Mouse (Mus musculus) gastrocnemius, postnatal 10 days (tissue): ENCODE results near the gene Gm49373. TPM values are rescaled to one million over a fixed set of nuclear protein-coding genes. Genes with fewer than 3 reads are reported as not detected.
A peak's percentile ranks its signal among the peaks of the same experiment; 100 is the strongest.

Experiments
- DNase-seq: peaks from one replicate; pipeline ENCODE4 v3.0.0; 2021; ENCODE audit warnings: mixed read lengths
- microRNA-seq, 2 experiments: library from miRNA; unstranded; fragments of <30 nt; microRNA quantifications; one replicate each; pipeline ENCODE4 v1.2.0; 2021
- total RNA-seq, 2 experiments: library from RNA; stranded (reverse); gene quantifications; 2 replicates each; pipeline ENCODE4 v1.2.3; 2021

Gm49373 gene
- total RNA-seq, 2 experiments from 2014 or later, result 0.14 to 0.32 TPM

DNA sequence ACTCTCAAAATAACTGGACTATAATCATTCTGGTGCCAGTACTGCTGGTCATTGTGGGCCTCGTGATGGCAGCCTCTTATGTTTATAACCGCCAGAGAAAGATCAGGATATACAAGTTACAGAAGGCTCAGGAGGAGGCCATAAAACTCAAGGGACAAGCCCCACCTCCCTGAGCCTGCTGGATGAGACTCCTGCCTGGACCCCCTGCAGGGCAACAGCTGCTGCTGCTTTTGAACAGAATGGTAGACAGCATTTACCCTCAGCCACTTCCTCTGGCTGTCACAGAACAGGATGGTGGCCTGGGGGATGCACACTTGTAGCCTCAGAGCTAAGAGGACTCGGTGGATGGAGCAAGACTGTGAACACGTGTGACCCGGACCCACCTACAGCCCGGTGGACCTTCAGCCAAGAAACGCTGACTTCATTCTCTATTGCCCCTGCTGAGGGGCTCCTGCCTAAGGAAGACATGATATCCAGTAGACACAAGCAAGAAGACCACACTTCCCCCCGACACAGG lies 45.1 kb downstream of the Gm49373 start:
- DNase-seq, result no peak

DNA sequence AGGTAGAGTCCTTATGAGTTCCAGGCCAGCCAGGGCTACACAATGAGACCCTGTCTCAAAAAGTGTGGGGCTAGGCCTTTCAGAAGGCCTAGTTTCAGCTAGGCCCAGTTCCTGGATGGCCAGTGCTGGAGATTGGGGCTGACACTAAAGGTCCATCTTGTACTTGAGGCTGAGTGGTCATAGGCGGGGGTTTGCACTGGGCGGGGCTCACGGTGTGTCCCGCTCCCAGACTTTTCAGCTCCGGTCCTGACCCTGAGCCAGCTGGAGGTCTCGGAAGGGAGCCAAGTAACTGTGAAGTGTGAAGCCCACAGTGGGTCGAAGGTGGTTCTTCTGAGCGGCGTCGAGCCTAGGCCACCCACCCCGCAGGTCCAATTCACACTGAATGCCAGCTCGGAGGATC lies 46.0 kb downstream of the Gm49373 start:
- DNase-seq, result no peak

DNA sequence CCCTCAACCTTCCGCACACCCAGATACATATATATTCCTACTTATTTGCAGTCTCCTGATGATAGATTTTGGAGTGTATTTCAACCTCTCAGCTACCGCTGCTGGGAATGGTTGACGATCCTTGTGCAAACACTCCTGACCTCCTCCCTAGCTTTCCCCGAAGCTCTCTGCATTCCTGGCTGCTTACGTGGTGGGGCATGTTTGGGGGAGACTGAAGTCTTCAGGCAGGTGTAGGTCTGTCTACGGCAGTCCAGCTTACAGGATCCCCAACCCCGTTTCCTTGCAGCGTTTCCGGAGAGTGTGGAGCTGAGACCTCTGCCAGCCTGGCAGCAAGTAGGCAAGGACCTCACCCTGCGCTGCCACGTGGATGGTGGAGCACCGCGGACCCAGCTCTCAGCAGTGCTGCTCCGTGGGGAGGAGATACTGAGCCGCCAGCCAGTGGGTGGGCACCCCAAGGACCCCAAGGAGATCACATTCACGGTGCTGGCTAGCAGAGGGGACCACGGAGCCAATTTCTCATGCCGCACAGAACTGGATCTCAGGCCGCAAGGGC lies 47.6 kb downstream of the Gm49373 start:
- no peak for DNase-seq

DNA sequence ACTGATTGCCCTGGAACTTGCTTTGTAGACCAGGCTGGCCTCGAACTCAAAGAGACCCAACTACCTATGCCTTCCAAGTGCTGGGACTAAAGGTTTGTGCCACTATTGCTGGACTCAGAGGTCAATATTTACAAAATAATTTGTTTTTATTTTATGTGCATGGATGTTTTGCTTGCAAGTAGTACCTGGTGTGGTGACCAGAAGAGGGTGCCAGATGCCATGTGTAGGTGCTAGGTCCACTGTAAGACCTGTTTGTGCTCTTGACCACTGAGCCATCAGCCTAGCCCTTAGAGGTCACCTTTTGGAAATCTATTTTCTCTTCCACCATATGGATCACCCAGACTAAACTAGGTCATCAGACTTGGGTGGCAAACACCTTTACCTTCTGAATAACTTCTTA lies 50.2 kb downstream of the Gm49373 start:
- no peak for DNase-seq

DNA sequence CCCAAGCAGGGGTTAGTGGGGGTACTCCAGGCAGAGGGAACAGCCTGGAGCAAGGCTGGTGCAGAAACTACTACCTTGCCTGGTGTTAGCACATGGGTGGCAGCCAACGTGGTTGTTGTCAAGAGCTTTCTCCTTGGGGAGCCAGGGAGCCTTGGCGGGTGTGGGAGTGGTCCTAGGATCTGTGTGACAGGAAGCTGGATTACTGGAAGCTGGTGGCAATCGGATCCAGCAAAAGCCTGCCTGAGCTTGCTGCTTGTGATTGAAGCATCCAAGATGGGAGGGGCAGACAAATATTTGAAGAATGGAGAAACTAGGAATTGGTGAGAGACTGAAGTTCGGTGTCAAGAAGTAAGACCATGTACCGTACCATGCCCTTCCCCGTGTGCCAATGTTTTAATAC lies 50.6 kb downstream of the Gm49373 start:
- DNase-seq, result no peak

DNA sequence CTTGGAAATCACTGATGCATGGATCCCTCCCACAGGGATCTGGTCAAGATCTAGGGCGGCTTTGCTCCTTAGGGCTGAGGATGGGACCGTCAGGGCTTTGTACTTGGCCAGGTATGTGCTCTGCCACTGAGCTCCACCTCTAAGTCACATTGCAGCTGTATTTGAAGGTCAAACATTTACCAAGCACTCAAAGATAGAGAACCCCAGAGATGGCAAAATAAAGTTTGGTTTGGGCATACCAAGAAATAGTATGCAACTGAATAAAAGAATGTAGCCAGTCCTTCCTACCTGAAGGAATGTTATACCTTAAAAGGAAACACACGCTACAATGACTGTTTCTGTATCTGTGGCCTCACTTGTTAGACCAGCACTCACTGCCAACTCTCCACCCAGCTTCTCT lies 51.5 kb downstream of the Gm49373 start:
- DNase-seq, result no peak

DNA sequence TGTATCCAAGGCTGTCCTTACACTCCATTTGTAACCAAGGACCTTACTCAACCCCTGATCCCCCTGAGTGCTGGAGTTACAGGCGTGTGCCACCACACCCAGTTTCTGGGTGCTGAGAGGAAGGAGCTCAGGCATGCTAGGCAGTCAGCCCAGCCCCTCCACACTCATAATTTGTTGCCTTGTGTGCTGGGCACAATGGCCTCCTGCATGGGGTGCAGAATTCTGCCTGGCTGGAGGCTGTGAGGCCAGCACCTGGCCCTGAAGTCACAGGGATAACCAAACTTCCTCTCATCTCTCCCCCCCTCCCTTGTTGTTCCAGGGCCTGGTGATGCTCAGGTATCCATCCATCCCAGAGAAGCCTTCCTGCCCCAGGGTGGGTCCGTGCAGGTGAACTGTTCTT lies 54.3 kb downstream of the Gm49373 start:
- no peak for DNase-seq

DNA sequence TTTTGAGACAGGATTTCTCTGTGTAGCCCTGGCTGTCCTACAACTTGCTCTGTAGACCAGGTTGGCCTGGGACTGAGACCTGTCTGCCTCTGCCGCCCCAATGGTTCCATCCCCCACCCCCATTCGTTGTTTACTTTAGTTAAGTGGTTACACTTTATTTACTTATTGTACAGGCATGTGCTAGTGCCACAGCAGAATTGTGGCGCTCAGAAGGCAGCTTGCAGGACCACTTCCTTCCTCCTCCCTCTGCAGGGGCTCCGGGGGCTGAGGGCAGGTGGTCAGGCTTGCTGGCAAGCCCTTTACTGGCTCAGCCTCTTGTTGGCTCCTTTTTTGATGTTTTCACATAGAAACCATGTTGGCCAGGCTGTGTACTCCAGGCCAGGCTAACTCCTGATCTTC lies 55.7 kb downstream of the Gm49373 start:
- DNase-seq, result no peak

DNA sequence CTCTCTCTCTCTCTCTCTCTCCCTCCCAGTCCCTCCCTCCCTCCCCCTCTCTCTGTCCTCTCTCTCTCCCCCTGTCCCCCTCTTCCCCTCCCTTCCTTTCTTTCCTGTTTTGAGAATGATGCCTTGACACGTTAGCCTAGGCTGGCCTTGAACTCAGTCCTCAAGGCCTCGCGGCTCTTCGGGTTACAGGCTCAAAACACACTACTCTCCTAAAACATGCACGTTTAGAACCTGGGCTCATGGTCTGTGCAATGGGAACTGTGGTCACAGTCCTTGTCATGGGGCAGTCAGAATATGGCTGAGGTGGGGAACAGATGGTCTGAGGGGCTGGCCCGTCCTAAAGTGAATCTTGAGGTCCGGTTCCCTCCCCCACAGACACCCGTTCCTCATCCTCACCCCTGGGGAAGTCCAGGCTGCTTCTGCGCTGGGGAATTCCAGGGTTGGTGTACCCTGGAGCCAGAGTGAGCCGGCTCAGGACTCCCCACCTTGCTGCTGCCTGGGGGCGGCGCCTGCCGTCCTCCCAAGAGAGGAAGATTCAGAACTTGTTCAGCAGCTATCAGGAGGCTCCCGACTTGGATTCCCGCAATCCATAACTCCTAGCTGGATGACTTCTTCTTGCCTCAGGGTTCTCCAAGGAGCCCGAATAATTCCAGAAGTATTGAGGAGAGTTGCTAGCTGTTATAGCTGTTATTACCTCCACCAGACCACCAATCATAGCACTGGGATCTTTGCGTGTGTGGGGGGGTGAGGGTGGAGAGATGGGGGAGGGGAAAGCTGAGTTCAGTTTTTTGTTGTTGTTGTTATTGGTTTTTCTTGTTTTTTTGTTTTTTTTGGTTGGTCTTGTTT lies 56.3 kb downstream of the Gm49373 start:
- no peak for DNase-seq

DNA sequence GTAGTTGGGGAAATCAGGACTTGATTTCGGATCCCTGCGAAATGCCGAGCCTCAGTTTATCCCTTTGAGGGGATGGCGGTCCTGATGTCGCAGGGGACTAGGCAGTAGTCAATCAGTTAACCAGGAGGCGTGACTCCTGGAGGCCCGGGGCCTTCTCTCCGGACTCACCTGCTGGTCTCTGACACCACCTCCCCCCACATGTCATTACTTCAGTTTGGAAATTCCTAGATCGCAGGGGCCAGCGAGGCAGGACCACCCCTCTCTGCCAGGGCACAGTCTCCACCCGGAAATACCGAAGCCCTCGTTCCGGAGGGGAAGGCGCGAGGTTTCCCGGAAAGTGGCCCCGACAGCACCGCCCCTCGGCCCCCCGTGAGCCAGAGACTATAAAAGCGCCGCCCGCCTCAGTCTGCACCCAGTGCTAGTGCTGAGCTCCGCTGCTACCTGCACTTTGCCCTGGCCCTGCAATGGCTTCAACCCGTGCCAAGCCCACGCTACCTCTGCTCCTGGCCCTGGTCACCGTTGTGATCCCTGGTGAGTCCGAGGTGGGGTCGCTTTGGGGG lies 57.2 kb downstream of the Gm49373 start, which contains the start of gene Icam1:
Gene Icam1 (plus strand): TSS at position 415 of the 560 bp plus-strand sequence.
- DNase-seq, result peak; percentile 63

DNA sequence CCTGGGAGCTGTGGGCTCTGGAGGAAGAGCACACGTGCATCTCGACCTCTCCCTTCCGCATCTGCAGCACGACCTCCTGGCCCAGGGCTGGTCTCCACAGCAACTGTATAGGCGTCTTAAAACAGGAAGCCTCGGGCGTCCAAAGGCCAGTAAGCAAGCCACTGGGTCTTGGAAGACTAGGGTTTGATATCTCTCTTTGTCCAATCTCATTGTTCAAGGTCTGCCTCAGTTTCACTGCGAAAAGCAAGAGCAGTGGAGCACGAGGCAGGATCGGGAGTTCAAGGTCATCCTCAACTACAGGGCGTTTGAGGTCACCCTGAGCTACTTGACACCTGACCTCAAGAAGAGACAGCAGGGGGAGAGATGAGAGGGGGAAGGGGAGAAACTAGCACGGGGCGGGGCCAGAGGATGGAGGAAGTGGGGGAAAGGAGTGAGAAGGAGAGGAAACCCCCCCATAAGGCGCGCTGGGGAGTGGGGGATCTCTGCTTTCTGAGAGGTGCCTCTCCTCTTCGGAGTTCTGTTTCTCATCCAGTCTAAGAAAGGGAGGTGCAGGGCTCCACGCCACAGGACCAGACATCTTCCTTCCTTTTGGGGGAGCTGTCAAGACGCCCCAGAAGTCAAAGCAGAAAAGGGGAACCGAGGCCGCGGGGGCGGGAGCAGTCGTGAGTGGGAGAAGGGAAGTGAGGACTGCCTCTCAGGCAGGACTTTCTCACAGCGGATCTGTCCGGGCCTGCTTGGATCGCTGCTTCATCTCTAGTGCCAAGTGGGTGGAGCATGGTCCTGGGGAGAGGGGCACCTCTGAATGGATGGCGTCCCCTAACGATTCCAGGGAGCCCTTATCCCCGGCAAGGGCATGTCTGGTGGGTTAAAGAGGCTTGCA lies 58.0 kb downstream of the Gm49373 start:
- DNase-seq, result no peak

Small RNA genes lying within 50 kb of the gene (microRNA-seq; reads per million reads assigned to microRNA genes)
- gene Mir1900 (0 reads per million in 2 experiments), gene Mir7082 (0 to 0.64 reads per million in 2 experiments)

Other genes starting within 250 kb of the Gm49373 start
- gene A230050P20Rik, start 204.5 kb downstream of the Gm49373 start, total RNA-seq, result 1 to 10 TPM; 4.8 to 7.6 TPM
- 1 to 10 TPM; 4.4 to 4.7 TPM for gene Angptl6, start 193.4 kb downstream of the Gm49373 start, total RNA-seq
- 10 to 100 TPM; 15.9 to 19.2 TPM for gene Ppan, start 184.9 kb downstream of the Gm49373 start, total RNA-seq
- 100 to 1,000 TPM; 131 to 133 TPM for gene Eif3g, start 174.5 kb downstream of the Gm49373 start, total RNA-seq
- gene Dnmt1, start 113.2 kb downstream of the Gm49373 start, total RNA-seq, result 10 to 100 TPM; 18.4 to 25.7 TPM
- gene S1pr2, start 96.3 kb downstream of the Gm49373 start, total RNA-seq, result 10 to 100 TPM in 1 of 2 experiments, 1 to 10 TPM in 1; 8.9 to 11.1 TPM
- gene Mrpl4, start 70.4 kb downstream of the Gm49373 start, total RNA-seq, result 10 to 100 TPM; 48.4 to 49.1 TPM
- 1 to 10 TPM; 3.8 to 5.6 TPM for gene Icam1, start 57.1 kb downstream of the Gm49373 start, total RNA-seq
- gene Icam4, start 43.7 kb downstream of the Gm49373 start, total RNA-seq, result under 1 TPM in 1 of 2 experiments, not detected in 1; 0.70 TPM
- gene Icam5, start 41.0 kb downstream of the Gm49373 start, total RNA-seq, result under 1 TPM; 0.14 to 0.25 TPM
- gene Zglp1, start 6.0 kb downstream of the Gm49373 start, total RNA-seq, result not detected
- 10 to 100 TPM; 24.2 to 24.9 TPM for gene Fdx1l, start 518 bp upstream of the Gm49373 start, total RNA-seq
- 1 to 10 TPM in 1 of 2 experiments, under 1 TPM in 1; 0.61 to 1.2 TPM for gene Gm38431, start 18.9 kb upstream of the Gm49373 start, total RNA-seq
- 10 to 100 TPM; 22.1 to 25.6 TPM for gene Raver1, start 18.9 kb upstream of the Gm49373 start, total RNA-seq
- gene Tyk2, start 58.1 kb upstream of the Gm49373 start, total RNA-seq, result 1 to 10 TPM; 5.1 to 7.6 TPM
- gene Cdc37, start 76.9 kb upstream of the Gm49373 start, total RNA-seq, result 100 to 1,000 TPM; 138 to 151 TPM
- 10 to 100 TPM; 22.1 to 23.2 TPM for gene Pde4a, start 92.6 kb upstream of the Gm49373 start, total RNA-seq
- gene Keap1, start 166.3 kb upstream of the Gm49373 start, total RNA-seq, result 10 to 100 TPM; 59.6 to 60.9 TPM
- gene S1pr5, start 175.3 kb upstream of the Gm49373 start, total RNA-seq, result under 1 TPM; 0.09 to 0.19 TPM
- gene Atg4d, start 192.2 kb upstream of the Gm49373 start, total RNA-seq, result 10 to 100 TPM; 28.4 to 31.9 TPM
- gene Kri1, start 214.9 kb upstream of the Gm49373 start, total RNA-seq, result 10 to 100 TPM; 10.8 to 14.5 TPM
- 10 to 100 TPM; 14.2 to 16.1 TPM for gene Cdkn2d, start 218.3 kb upstream of the Gm49373 start, total RNA-seq
- not detected for gene Ap1m2, start 239.2 kb upstream of the Gm49373 start, total RNA-seq
- 100 to 1,000 TPM; 131 to 140 TPM for gene Slc44a2, start 247.6 kb upstream of the Gm49373 start, total RNA-seq